Mouse (Mus musculus): Measurements from ENCODE around the gene Ppp4r2. TPM values are rescaled to one million over a fixed set of nuclear protein-coding genes. Genes with fewer than 3 reads are reported as not detected.

Ppp4r2 gene
- polyA plus RNA-seq (2014; fragmentation: Illumina TruSeq; extraction: RNeasy Lipid Tissue Mini Kit (QIAGEN cat#74804); ENCODE audit: insufficient read depth, low read depth, low replicate concordance), result 33.1 TPM

DNA sequence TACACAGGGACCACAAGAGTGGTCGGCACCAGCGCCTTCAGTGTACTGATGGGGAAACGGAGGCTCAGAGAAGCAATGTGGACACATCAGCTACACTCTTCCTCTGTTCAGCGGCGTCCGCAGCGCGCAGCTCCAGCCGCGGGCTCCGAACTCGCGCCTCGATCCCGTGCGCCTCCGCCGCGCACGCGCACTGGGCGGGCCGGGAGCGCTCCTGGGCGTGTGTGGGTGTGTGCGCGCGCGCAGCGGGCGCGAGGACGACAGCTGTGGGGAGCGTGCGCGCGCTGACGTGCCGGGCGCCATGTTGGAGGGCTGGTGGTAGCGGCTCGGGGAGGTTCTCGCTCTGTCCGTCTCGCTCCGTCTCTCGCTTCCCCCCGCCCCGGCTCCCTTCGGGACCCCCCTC is at the start of gene Ppp4r2:
Gene Ppp4r2 (plus strand): TSS at position 268 of the 400 bp plus-strand sequence.

Other genes with a start within 250 kb of the Ppp4r2 start
- 3.6 TPM for gene Shq1, start 162.5 kb upstream of the Ppp4r2 start, polyA plus RNA-seq (2014; fragmentation: Illumina TruSeq; extraction: RNeasy Lipid Tissue Mini Kit (QIAGEN cat#74804); ENCODE audit: insufficient read depth, low read depth, low replicate concordance)
- gene Gxylt2, start 128.9 kb upstream of the Ppp4r2 start, polyA plus RNA-seq (2014; fragmentation: Illumina TruSeq; extraction: RNeasy Lipid Tissue Mini Kit (QIAGEN cat#74804); ENCODE audit: insufficient read depth, low read depth, low replicate concordance), result 0.50 TPM

Data from lung, adult 10 weeks (tissue).